Mouse (Mus musculus) neural tube, embryonic 11.5 days (tissue): ENCODE results near the gene Swap70. TPM values are rescaled to one million over a fixed set of nuclear protein-coding genes. Genes with fewer than 3 reads are reported as not detected.

Experiments
- ATAC-seq: fragments of 200-750 bp; cut with Nextera tagmentation; 2 replicates; pipeline ENCODE4 v1.8.0; 2017; ENCODE audit warnings: moderate number of reproducible peaks, mild to moderate bottlenecking, moderate TSS enrichment, moderate library complexity; ENCODE audit not compliant: insufficient read depth, low FRiP score, low TSS enrichment
- DNase-seq: peaks from one replicate; pipeline ENCODE4 v3.0.0-alpha.2; 2015; ENCODE audit warnings: low spot score
- H3K27ac ChIP-seq: fragments of 300-500 bp; sonication (generic); 2 replicates; pipeline ENCODE4 v1.5.1; 2014; ENCODE audit warnings: low read depth, mild to moderate bottlenecking, low read length
- H3K27me3 ChIP-seq: fragments of 300-500 bp; sonication (generic); 2 replicates; pipeline ENCODE4 v1.6.1; 2014; ENCODE audit warnings: mild to moderate bottlenecking, low read length, mixed read lengths; ENCODE audit not compliant: control insufficient read depth, insufficient read depth
- H3K36me3 ChIP-seq: fragments of 300-500 bp; sonication (generic); 2 replicates; pipeline ENCODE4 v1.6.1; 2014; ENCODE audit warnings: mild to moderate bottlenecking, low read length, moderate library complexity, mixed read lengths; ENCODE audit not compliant: control insufficient read depth, insufficient read depth
- H3K4me1 ChIP-seq: fragments of 300-500 bp; sonication (generic); 2 replicates; pipeline ENCODE4 v1.6.1; 2014; ENCODE audit warnings: low read length, mixed read lengths; ENCODE audit not compliant: control insufficient read depth, insufficient read depth
- H3K4me2 ChIP-seq: fragments of 300-500 bp; sonication (generic); 2 replicates; pipeline ENCODE4 v1.6.1; 2014; ENCODE audit warnings: low read depth, mild to moderate bottlenecking, moderate library complexity
- H3K4me3 ChIP-seq: fragments of 300-500 bp; sonication (generic); 2 replicates; pipeline ENCODE4 v1.5.1; 2014; ENCODE audit warnings: low read depth, low read length
- H3K9ac ChIP-seq: fragments of 300-500 bp; sonication (generic); 2 replicates; pipeline ENCODE4 v1.6.1; 2014; ENCODE audit warnings: mild to moderate bottlenecking, low read length
- H3K9me3 ChIP-seq: fragments of 300-500 bp; sonication (generic); 2 replicates; pipeline ENCODE4 v1.6.1; 2016; ENCODE audit warnings: low read length; ENCODE audit not compliant: control insufficient read depth
- WGBS: fragments of 180-500 bp; shearing (Covaris S2); extraction: QIAGEN DNeasy Blood & Tissue Kit; methylation state at CpG from one replicate; pipeline ENCODE4 v1.1.7; 2014; 5-methylcytosine and 5-hydroxymethylcytosine counted together
- polyA plus RNA-seq: library from polyadenylated mRNA; unstranded; fragments of >200 nt; fragmentation: Nextera tagmentation; extraction: Ambion mirVana; gene quantifications from 2 replicates; pipeline ENCODE4 v1.2.1, GENCODE M21; 2014

Gene Swap70
- polyA plus RNA-seq, 1 experiment from 2014 or later: 19.6 TPM

GRCm38 (mm10) chr7:110246526-110246925, 25.0 kb downstream of the Swap70 start:
- Histone ChIP-seq H3K36me3 (no peaks in the 10 kb centered on the region), H3K27ac (no peak overlapping the region), H3K4me3 (no peak overlapping the region), H3K9me3 (no peaks in the 10 kb centered on the region), H3K9ac (no peak overlapping the region), H3K4me2 (no peak overlapping the region), H3K4me1 (no peaks in the 10 kb centered on the region), H3K27me3 (no peaks in the 10 kb centered on the region)
- ATAC-seq (no peak), DNase-seq (no peak)
- WGBS: 93% methylated on average over 9 of the region's 9 CpGs

- no peak overlapping the region for H3K27ac ChIP-seq
- no peaks in the 10 kb centered on the region for H3K4me1 ChIP-seq
- WGBS: 92% methylated on average over 3 of the region's 3 CpGs
- H3K27me3 ChIP-seq: no peaks in the 10 kb centered on the region
- no peak for DNase-seq
- ATAC-seq: no peak
- H3K9ac ChIP-seq: no peak overlapping the region
- H3K9me3 ChIP-seq: no peaks in the 10 kb centered on the region
- no peak overlapping the region for H3K4me2 ChIP-seq
- no peak overlapping the region for H3K4me3 ChIP-seq
- no peaks in the 10 kb centered on the region for H3K36me3 ChIP-seq
Measured at GRCm38 (mm10) chr7:110247801-110248200, 26.3 kb downstream of the Swap70 start.

DNA sequence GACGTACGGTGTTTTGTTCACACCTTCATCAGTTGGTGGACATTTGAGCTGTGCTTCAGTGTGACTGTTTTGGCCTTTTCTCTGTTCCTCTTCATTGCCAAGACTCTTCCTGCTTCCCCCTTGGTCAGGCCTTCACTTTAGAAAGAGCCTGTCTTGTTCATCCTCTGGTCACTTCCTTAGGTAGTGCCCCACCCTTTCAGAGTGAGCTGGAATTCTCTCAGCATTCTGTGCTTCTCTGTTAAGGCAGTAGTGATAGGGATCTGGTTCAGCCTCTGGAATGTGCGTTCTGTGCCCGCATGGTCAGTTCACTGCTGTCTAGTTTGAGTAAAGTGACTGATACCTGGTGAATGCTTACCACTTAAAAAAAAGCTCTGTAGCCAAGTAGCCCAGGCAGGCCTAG, 27.2 kb downstream of the Swap70 start:
- Histone ChIP-seq H3K4me1 (no peaks in the 10 kb centered on the region), H3K4me3 (no peak overlapping the region), H3K36me3 (no peaks in the 10 kb centered on the region), H3K9me3 (no peaks in the 10 kb centered on the region), H3K27ac (no peak overlapping the region), H3K4me2 (no peak overlapping the region), H3K27me3 (no peaks in the 10 kb centered on the region), H3K9ac (no peak overlapping the region)
- DNase-seq (no peak), ATAC-seq (no peak)
- WGBS: 93% methylated on average over 4 of the region's 4 CpGs

DNA sequence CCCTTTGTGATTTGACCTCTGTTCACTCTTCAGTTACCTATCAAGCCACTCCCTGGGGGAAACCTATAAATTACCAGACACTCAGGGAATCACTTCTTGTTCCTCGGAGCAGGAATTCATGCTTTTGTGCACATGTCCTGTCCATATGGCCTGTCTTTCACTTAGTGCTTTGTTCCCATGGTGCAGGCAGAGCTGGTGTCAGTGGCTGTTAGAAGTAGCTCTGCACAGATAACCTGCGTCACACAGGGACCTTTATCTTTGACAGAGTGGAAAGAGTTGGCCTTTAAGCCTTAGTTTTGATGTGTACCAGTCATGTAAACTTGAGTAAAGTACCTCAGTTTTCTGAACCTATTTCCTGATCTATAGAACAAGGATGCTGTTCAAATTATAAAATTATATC, 32.4 kb downstream of the Swap70 start:
- H3K27me3 ChIP-seq: no peaks in the 10 kb centered on the region
- no peak overlapping the region for H3K4me2 ChIP-seq
- H3K4me3 ChIP-seq: no peak overlapping the region
- ATAC-seq: no peak
- H3K27ac ChIP-seq: no peak overlapping the region
- no peaks in the 10 kb centered on the region for H3K9me3 ChIP-seq
- H3K9ac ChIP-seq: no peak overlapping the region
- no peaks in the 10 kb centered on the region for H3K36me3 ChIP-seq
- DNase-seq: no peak
- WGBS: 47% methylated on average over 2 of the region's 2 CpGs
- H3K4me1 ChIP-seq: no peaks in the 10 kb centered on the region

GRCm38 (mm10) chr7:110254395-110254794, 32.9 kb downstream of the Swap70 start:
- no peak overlapping the region for H3K27ac ChIP-seq
- H3K9ac ChIP-seq: no peak overlapping the region
- H3K36me3 ChIP-seq: no peaks in the 10 kb centered on the region
- no peak for DNase-seq
- H3K4me1 ChIP-seq: no peaks in the 10 kb centered on the region
- no peaks in the 10 kb centered on the region for H3K27me3 ChIP-seq
- H3K9me3 ChIP-seq: no peaks in the 10 kb centered on the region
- 84% methylated on average over 5 of the region's 5 CpGs for WGBS
- H3K4me2 ChIP-seq: no peak overlapping the region
- no peak for ATAC-seq
- H3K4me3 ChIP-seq: no peak overlapping the region

DNA sequence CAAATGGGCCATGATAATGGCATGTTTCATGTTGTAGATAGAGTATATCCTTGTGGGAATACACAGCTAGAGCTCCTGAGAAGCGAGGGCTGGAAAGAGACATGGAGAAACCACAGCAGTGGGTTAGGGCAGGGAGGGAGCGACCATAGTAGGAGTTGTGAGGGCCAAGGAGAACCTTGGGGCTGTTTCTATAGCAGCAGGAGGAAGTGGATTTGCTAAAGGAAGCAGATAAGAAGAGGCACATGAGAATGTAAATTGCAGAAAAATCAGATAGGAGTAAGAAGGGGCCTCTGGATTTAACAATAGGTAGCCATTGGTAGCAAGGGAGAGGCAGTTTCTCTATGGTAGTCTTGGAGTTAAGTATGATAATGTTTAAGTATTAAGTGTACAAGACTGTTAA, 35.5 kb downstream of the Swap70 start:
- 91% methylated on average over 2 of the region's 2 CpGs for WGBS
- no peaks in the 10 kb centered on the region for H3K27me3 ChIP-seq

GRCm38 (mm10) chr7:110258196-110258950, 36.9 kb downstream of the Swap70 start:
- H3K27me3 ChIP-seq: no peaks in the 10 kb centered on the region
- ATAC-seq (no peak), DNase-seq (no peak)
- no peak overlapping the region for H3K4me3 ChIP-seq
- 89% methylated on average over 11 of the region's 11 CpGs for WGBS
- no peaks in the 10 kb centered on the region for H3K36me3 ChIP-seq
- no peak overlapping the region for H3K4me2 ChIP-seq
- no peaks in the 10 kb centered on the region for H3K4me1 ChIP-seq
- H3K9ac ChIP-seq: no peak overlapping the region
- H3K27ac ChIP-seq: no peak overlapping the region
- H3K9me3 ChIP-seq: no peaks in the 10 kb centered on the region

More for the DNA sequence above, 35.5 kb downstream of the Swap70 start:
- Histone ChIP-seq H3K4me2 (no peak overlapping the region), H3K27ac (no peak overlapping the region), H3K4me1 (no peaks in the 10 kb centered on the region), H3K9ac (no peak overlapping the region), H3K9me3 (no peaks in the 10 kb centered on the region), H3K4me3 (no peak overlapping the region), H3K36me3 (no peaks in the 10 kb centered on the region)
- ATAC-seq (no peak), DNase-seq (no peak)

- Histone ChIP-seq H3K36me3 (no peaks in the 10 kb centered on the region), H3K27me3 (no peaks in the 10 kb centered on the region), H3K4me3 (no peak overlapping the region), H3K9ac (no peak overlapping the region), H3K4me2 (no peak overlapping the region), H3K9me3 (no peaks in the 10 kb centered on the region), H3K4me1 (no peaks in the 10 kb centered on the region), H3K27ac (no peak overlapping the region)
- ATAC-seq: no peak
- 78% methylated on average over 4 of the region's 4 CpGs for WGBS
- DNase-seq: no peak
Measured at GRCm38 (mm10) chr7:110259966-110260711, 38.6 kb downstream of the Swap70 start.

DNA sequence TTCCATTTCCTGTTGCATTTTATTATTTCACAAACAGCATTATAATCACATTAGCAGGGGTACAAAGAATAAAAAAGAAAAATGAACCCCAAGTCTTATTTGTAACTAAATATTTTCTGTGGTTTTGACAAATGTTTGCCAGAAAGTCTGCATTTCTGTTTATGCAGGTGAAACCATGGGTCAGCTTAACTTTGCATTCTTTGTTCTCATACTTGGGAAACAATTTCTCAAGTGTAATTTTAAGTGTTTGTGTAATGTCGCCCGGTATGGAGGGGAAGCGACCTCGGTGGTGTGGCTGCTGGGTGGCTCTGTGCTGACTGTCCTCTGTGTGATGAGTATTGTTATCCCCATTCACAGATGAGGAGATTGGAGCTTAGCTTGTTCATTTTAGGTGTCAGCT, 40.3 kb downstream of the Swap70 start:
- no peak for ATAC-seq
- H3K4me3 ChIP-seq: no peak overlapping the region
- H3K9ac ChIP-seq: no peak overlapping the region
- WGBS: 86% methylated on average over 4 of the region's 4 CpGs
- H3K4me1 ChIP-seq: no peaks in the 10 kb centered on the region
- no peaks in the 10 kb centered on the region for H3K9me3 ChIP-seq
- H3K27me3 ChIP-seq: no peaks in the 10 kb centered on the region
- H3K36me3 ChIP-seq: no peaks in the 10 kb centered on the region
- H3K27ac ChIP-seq: no peak overlapping the region
- H3K4me2 ChIP-seq: no peak overlapping the region
- DNase-seq: no peak
